Mouse (Mus musculus) cortical plate, adult 2 months (tissue): ENCODE data around the gene Dbh.

Source experiments
- CTCF ChIP-seq: fragments of 200-500 bp; IDR thresholded peaks from 2 replicates; pipeline ENCODE4 v1.5.1; 2011; ENCODE audit warnings: mild to moderate bottlenecking, control low read depth, low read length; ENCODE audit not compliant: insufficient read depth; ENCODE audit errors: extremely low read depth
- POLR2A ChIP-seq: fragments of 200-500 bp; IDR thresholded peaks from 2 replicates; pipeline ENCODE4 v1.6.1; 2011; ENCODE audit warnings: mild to moderate bottlenecking, low read length, control low read depth; ENCODE audit not compliant: insufficient read depth; ENCODE audit errors: extremely low read depth

- TF ChIP-seq POLR2A (no peak), CTCF (no peak)
These were observed 43.2 kb upstream of the Dbh start for GRCm38 (mm10) chr2:27121626-27122355.
